Mouse (Mus musculus) midbrain, embryonic 15.5 days (tissue): ENCODE data around the gene Irak3. TPM values are rescaled to one million over a fixed set of nuclear protein-coding genes. Genes with fewer than 3 reads are reported as not detected.

ENCODE experiments used
- ATAC-seq: fragments of 200-750 bp; cut with Nextera tagmentation; replicated peaks from 2 replicates; pipeline ENCODE4 v1.8.0; 2017; ENCODE audit warnings: moderate TSS enrichment
- H3K27ac ChIP-seq: fragments of 300-500 bp; sonication (generic); 2 replicates; pipeline ENCODE4 v1.5.1; 2015; ENCODE audit warnings: mild to moderate bottlenecking, inconsistent platforms
- H3K27me3 ChIP-seq: fragments of 300-500 bp; sonication (generic); replicated peaks from 2 replicates; pipeline ENCODE4 v1.6.1; 2015; ENCODE audit warnings: inconsistent platforms
- H3K36me3 ChIP-seq: fragments of 300-500 bp; sonication (generic); replicated peaks from 2 replicates; pipeline ENCODE4 v1.6.1; 2015; ENCODE audit warnings: inconsistent platforms
- H3K4me1 ChIP-seq: fragments of 300-500 bp; sonication (generic); 2 replicates; pipeline ENCODE4 v1.6.1; 2015; ENCODE audit warnings: inconsistent platforms
- H3K4me2 ChIP-seq: fragments of 300-500 bp; sonication (generic); 2 replicates; pipeline ENCODE4 v1.6.1; 2015; ENCODE audit warnings: inconsistent platforms, mild to moderate bottlenecking, moderate library complexity
- H3K4me3 ChIP-seq: fragments of 300-500 bp; sonication (generic); 2 replicates; pipeline ENCODE4 v1.5.1; 2015; ENCODE audit warnings: mild to moderate bottlenecking, inconsistent platforms
- H3K9ac ChIP-seq: fragments of 300-500 bp; sonication (generic); 2 replicates; pipeline ENCODE4 v1.6.1; 2015; ENCODE audit warnings: mild to moderate bottlenecking, inconsistent platforms
- H3K9me3 ChIP-seq: fragments of 300-500 bp; sonication (generic); 2 replicates; pipeline ENCODE4 v1.6.1; 2016; ENCODE audit warnings: inconsistent platforms
- whole genome bisulfite sequencing: fragments of 180-500 bp; shearing (Covaris S2); methylation state at CpG from one replicate; pipeline ENCODE4 v1.1.7; 2015; ENCODE audit warnings: mixed read lengths; 5-methylcytosine and 5-hydroxymethylcytosine counted together
- polyA plus RNA-seq: library from polyadenylated mRNA; unstranded; fragments of >200 nt; fragmentation: Nextera tagmentation; extraction: Ambion mirVana; gene quantifications from 2 replicates; pipeline ENCODE4 v1.2.1, GENCODE M21; 2015

The Irak3 gene
- polyA plus RNA-seq = 0.18 and 0.19 TPM in 2 replicates

GRCm38 (mm10) chr10:120201961-120202402 is at the start of gene Irak3:
TSS of gene Irak3 (minus strand) at chr10:120202130.
- H3K27ac ChIP-seq = no peak within 1 kb of the TSS
- 0 out of 2 replicates have a peak, but pooled peaks cover 10% of the 10 kb centered on the region for H3K27me3 ChIP-seq
- WGBS = 3% methylated on average over 13 of the region's 13 CpGs
- peaks cover 9% of the 10 kb centered on the region for H3K4me1 ChIP-seq
- H3K4me3 ChIP-seq = peak within 1 kb of the TSS; percentile 36
- no peaks in the 10 kb centered on the region for H3K9me3 ChIP-seq
- peak within 1 kb of the TSS; percentile 11; the same call in 1 of the 2 replicates for H3K9ac ChIP-seq
- H3K36me3 ChIP-seq = no peaks in the 10 kb centered on the region
- peak within 1 kb of the TSS; percentile 62 for H3K4me2 ChIP-seq
- ATAC-seq = 0 out of 2 replicates have a peak, but pooled peaks have one; percentile 39

GRCm38 (mm10) chr10:120250911-120251683 is 49.2 kb upstream of the Irak3 start:
- H3K36me3 ChIP-seq = no peaks in the 10 kb centered on the region
- no peaks in the 10 kb centered on the region for H3K27me3 ChIP-seq
- H3K27ac ChIP-seq = no peak overlapping the region
- no peak overlapping the region for H3K9ac ChIP-seq
- no peak for ATAC-seq
- no peaks in the 10 kb centered on the region for H3K9me3 ChIP-seq
- H3K4me3 ChIP-seq = no peak overlapping the region
- no peak overlapping the region for H3K4me2 ChIP-seq
- 59% methylated on average over 11 of the region's 11 CpGs for WGBS
- H3K4me1 ChIP-seq = no peaks in the 10 kb centered on the region

GRCm38 (mm10) chr10:120246994-120247750 is 45.2 kb upstream of the Irak3 start:
- Histone ChIP-seq H3K9me3 (no peaks in the 10 kb centered on the region), H3K4me2 (no peak overlapping the region), H3K27me3 (no peaks in the 10 kb centered on the region), H3K9ac (no peak overlapping the region), H3K27ac (no peak overlapping the region), H3K4me3 (no peak overlapping the region), H3K4me1 (no peaks in the 10 kb centered on the region), H3K36me3 (no peaks in the 10 kb centered on the region)
- ATAC-seq = no peak
- WGBS = 52% methylated on average over 9 of the region's 9 CpGs

GRCm38 (mm10) chr10:120245681-120246080 is 43.8 kb upstream of the Irak3 start:
- Histone ChIP-seq H3K27me3 (no peaks in the 10 kb centered on the region), H3K9ac (no peak overlapping the region), H3K4me2 (no peak overlapping the region), H3K36me3 (no peaks in the 10 kb centered on the region), H3K9me3 (no peaks in the 10 kb centered on the region), H3K4me1 (no peaks in the 10 kb centered on the region), H3K27ac (no peak overlapping the region), H3K4me3 (no peak overlapping the region)
- 85% methylated on average over 5 of the region's 5 CpGs for WGBS
- no peak for ATAC-seq

- H3K4me3 ChIP-seq = no peak overlapping the region
- H3K27me3 ChIP-seq = no peaks in the 10 kb centered on the region
- H3K27ac ChIP-seq = no peak overlapping the region
- 66% methylated on average over 6 of the region's 6 CpGs for WGBS
- H3K36me3 ChIP-seq = no peaks in the 10 kb centered on the region
- H3K4me2 ChIP-seq = no peak overlapping the region
- H3K4me1 ChIP-seq = no peaks in the 10 kb centered on the region
- H3K9ac ChIP-seq = no peak overlapping the region
- H3K9me3 ChIP-seq = no peaks in the 10 kb centered on the region
- no peak for ATAC-seq
Observed at GRCm38 (mm10) chr10:120242421-120242820, 40.5 kb upstream of the Irak3 start.

- H3K4me2 ChIP-seq = no peak overlapping the region
- 63% methylated on average over 6 of the region's 6 CpGs for WGBS
- no peak overlapping the region for H3K27ac ChIP-seq
Observed at GRCm38 (mm10) chr10:120239476-120239875, 37.5 kb upstream of the Irak3 start.

GRCm38 (mm10) chr10:120238241-120238640 is 36.3 kb upstream of the Irak3 start:
- H3K27ac ChIP-seq = no peak overlapping the region
- 84% methylated on average over 8 of the region's 8 CpGs for WGBS

More at GRCm38 (mm10) chr10:120239476-120239875, 37.5 kb upstream of the Irak3 start:
- Histone ChIP-seq H3K36me3 (no peaks in the 10 kb centered on the region), H3K9me3 (no peaks in the 10 kb centered on the region), H3K4me1 (no peaks in the 10 kb centered on the region), H3K27me3 (no peaks in the 10 kb centered on the region), H3K9ac (no peak overlapping the region), H3K4me3 (no peak overlapping the region)
- ATAC-seq = no peak

GRCm38 (mm10) chr10:120236855-120237254 is 34.9 kb upstream of the Irak3 start:
- 84% methylated on average over 9 of the region's 9 CpGs for WGBS
- Histone ChIP-seq H3K9me3 (no peaks in the 10 kb centered on the region), H3K36me3 (no peaks in the 10 kb centered on the region), H3K27ac (no peak overlapping the region), H3K27me3 (no peaks in the 10 kb centered on the region), H3K4me3 (no peak overlapping the region), H3K4me1 (no peaks in the 10 kb centered on the region), H3K9ac (no peak overlapping the region), H3K4me2 (no peak overlapping the region)
- ATAC-seq = no peak

More at GRCm38 (mm10) chr10:120238241-120238640, 36.3 kb upstream of the Irak3 start:
- Histone ChIP-seq H3K9ac (no peak overlapping the region), H3K36me3 (no peaks in the 10 kb centered on the region), H3K4me1 (no peaks in the 10 kb centered on the region), H3K4me2 (no peak overlapping the region), H3K9me3 (no peaks in the 10 kb centered on the region), H3K4me3 (no peak overlapping the region), H3K27me3 (no peaks in the 10 kb centered on the region)
- no peak for ATAC-seq

- H3K9ac ChIP-seq = no peak overlapping the region
- no peak; the same call in 1 of the 2 replicates for ATAC-seq
- peaks cover 2% of the 10 kb centered on the region; the same call in 1 of the 2 replicates for H3K36me3 ChIP-seq
- no peaks in the 10 kb centered on the region for H3K27me3 ChIP-seq
- no peak overlapping the region for H3K27ac ChIP-seq
- H3K4me2 ChIP-seq = no peak overlapping the region
- H3K9me3 ChIP-seq = no peaks in the 10 kb centered on the region
- H3K4me1 ChIP-seq = peaks cover 5% of the 10 kb centered on the region; the same call in 1 of the 2 replicates
- 30% methylated on average over 18 of the region's 18 CpGs for WGBS
- H3K4me3 ChIP-seq = no peak overlapping the region
Observed at GRCm38 (mm10) chr10:120233655-120234367, 31.9 kb upstream of the Irak3 start.

GRCm38 (mm10) chr10:120231718-120232117 is 29.8 kb upstream of the Irak3 start:
- H3K9ac ChIP-seq = no peak overlapping the region
- no peak overlapping the region for H3K4me2 ChIP-seq
- no peak overlapping the region for H3K4me3 ChIP-seq
- H3K27me3 ChIP-seq = no peaks in the 10 kb centered on the region
- H3K4me1 ChIP-seq = peaks cover 19% of the 10 kb centered on the region
- H3K27ac ChIP-seq = no peak overlapping the region
- 32% methylated on average over 5 of the region's 5 CpGs for WGBS
- ATAC-seq = no peak
- no peaks in the 10 kb centered on the region for H3K9me3 ChIP-seq
- peaks cover 2% of the 10 kb centered on the region; the same call in 1 of the 2 replicates for H3K36me3 ChIP-seq

GRCm38 (mm10) chr10:120226871-120227661 is 25.1 kb upstream of the Irak3 start, which contains the start of gene Llph:
TSS of gene Llph (plus strand) at chr10:120227070.
- peak within 1 kb of the TSS; percentile 61 for H3K27ac ChIP-seq
- WGBS = under 1% methylated on average over 57 of the region's 57 CpGs
- peaks cover 2% of the 10 kb centered on the region; the same call in 1 of the 2 replicates for H3K36me3 ChIP-seq
- no peaks in the 10 kb centered on the region for H3K27me3 ChIP-seq
- peak; percentile 96 for ATAC-seq
- peaks cover 19% of the 10 kb centered on the region for H3K4me1 ChIP-seq
- H3K4me2 ChIP-seq = peak within 1 kb of the TSS; percentile 89
- peak within 1 kb of the TSS; percentile 100 for H3K4me3 ChIP-seq
- peak within 1 kb of the TSS; percentile 80 for H3K9ac ChIP-seq
- no peaks in the 10 kb centered on the region for H3K9me3 ChIP-seq
